Mouse (Mus musculus) embryo, embryonic 10 days (tissue): ENCODE data around the gene Gm10282.

Source experiments
- DNase-seq: peaks from one replicate; pipeline ENCODE4 v3.0.0-alpha.2; 2015; ENCODE audit warnings: low spot score

Gene Gm10282

GRCm38 (mm10) chr8:72323131-72323725, 18.2 kb upstream of the Gm10282 start:
- DNase-seq = no peak

- DNase-seq = no peak
These were observed 17.4 kb upstream of the Gm10282 start for GRCm38 (mm10) chr8:72322471-72322889.

DNA sequence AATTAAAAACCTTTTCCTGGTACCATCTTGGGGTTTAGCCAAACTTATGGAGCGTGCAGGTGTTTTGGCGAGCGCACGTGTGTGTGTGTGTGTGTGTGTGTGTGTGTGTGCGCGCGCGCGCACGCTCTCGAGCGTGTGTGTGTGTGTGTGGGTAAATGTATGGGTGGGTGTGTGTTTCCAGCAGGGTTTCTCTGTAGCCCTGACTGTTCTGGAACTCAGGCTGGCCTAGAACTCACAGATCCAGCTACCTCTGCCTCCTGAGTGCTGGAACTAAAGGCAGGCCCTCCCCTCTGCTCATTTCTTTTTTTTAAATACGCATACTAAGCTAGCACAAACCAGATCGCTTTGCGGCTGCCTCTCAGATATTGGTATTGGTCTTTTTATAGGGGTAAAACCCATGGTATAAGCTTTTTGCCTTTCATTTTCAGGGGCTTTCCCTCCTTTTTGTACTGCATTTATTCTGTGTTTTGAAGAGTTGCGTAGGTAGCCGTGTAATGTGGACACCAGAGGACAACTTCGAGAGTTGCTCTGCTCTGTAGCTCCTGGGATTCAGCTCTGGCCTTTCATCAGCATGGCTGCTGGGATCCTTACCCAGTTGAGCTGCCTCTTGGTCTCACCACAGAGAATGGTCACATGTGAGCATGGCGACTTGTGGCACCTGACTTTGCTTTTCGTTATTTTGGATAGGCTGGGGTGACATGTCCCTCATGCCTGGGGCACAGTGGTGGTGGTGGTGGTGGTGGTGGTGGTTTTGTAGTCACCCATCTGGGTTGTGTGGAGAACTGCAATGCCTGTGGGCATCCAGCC, 16.8 kb upstream of the Gm10282 start:
- DNase-seq = no peak

DNA sequence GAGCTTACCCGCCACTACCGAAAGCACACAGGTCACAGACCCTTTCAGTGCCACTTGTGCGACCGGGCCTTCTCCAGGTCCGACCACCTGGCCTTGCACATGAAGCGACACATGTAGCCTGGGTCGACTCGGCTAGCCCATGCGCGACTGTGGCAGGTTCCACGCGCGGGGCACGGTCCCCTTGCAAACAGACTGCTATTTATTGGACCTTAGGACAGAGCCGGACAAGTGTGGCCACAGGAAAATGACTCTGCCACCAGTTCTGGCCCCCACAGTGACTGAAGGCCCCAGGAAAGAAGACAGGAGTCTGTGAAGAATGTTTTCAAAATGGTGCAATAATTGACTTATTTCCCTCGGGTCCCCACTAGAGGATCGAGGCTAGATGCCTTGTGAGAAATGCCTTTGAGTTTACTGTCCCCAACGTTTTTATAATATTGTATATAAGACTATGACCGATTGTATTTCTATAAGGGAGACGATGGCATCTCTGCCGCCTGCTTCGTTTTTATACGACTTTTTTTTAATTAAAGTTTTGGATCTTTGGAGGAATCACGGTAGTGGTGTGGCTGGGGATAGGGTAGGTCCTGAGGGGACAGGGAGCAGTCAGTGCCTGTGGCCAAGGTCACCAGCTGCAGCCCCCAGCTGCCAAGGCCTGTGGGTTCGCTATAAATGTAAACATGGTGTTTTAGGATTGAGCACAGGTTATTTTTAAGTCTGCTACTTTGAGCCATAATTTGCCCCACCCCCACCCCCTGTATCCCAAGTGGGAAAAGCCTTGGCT, 15.9 kb upstream of the Gm10282 start:
- no peak for DNase-seq

GRCm38 (mm10) chr8:72319921-72320802, 15.1 kb upstream of the Gm10282 start:
- DNase-seq = peak; percentile 8

DNA sequence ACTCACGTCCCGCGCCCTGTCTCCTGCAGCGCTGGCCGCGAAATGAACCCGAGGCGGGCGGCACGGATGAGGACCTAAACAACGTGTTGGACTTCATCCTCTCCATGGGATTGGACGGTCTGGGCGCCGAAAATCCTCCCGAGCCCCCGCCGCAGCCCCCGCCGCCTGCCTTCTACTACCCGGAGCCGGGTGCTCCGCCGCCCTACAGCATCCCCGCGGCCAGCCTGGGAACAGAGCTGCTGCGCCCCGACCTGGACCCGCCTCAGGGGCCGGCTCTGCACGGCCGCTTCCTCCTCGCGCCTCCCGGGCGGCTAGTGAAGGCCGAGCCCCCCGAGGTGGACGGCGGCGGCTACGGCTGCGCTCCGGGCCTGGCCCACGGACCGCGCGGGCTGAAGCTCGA, 14.3 kb upstream of the Gm10282 start:
- DNase-seq = peak; percentile 10

DNA sequence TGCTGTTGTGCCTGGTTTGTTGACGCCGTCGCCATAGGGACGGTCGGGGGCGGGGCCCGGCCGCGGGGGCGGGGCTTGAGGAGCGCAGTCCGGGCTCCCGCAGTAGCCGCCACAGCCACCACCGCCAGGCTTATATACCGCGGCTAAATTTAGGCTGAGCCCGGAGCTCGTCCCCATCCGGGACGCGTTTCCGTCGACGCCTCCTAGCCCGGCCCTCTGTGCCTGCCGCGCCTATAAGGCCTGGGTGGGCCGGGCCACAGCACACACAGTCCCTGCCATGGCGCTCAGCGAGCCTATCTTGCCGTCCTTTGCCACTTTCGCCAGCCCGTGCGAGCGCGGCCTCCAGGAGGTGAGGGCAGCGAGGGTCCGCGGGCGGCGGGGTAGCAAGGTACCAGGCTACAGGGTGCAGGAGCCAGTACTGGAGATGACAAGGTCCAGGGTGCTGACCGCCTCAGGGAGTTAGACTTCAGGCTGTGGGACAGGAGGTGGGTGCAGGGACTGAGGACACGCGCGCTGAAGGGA, 13.8 kb upstream of the Gm10282 start, which contains the start of gene Klf2:
TSS of gene Klf2 (plus strand) at position 233 of the 522 bp plus-strand sequence.
- DNase-seq = peak; percentile 88

DNA sequence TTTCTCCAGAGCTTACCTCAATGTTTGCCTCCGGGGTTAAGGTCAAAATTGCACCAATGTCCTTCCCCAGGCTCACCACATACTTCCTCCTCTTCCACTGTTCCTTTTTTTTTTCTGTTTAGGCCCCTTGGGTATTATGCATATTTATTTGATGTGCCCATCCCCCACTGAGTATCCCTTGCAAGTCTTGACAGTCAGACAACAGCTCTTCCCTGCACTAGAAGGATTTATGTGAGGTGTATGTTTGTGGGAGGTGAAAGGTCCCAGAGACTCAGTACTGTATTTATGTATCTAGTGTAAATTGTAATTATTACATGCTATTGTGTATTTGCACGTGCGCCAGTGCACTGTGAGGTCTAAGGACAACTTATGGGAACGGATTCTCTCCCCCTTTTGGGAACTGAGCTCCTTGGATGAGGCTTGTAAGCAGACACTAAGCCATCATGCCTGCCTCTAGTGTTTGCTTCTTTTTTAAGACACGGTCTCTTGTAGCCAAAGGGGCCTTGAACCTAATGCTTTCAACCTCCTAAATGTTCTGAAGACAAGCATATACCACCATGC, 12.8 kb upstream of the Gm10282 start:
- DNase-seq = no peak

GRCm38 (mm10) chr8:72316053-72316695, 11.1 kb upstream of the Gm10282 start:
- DNase-seq = peak; percentile 9

DNA sequence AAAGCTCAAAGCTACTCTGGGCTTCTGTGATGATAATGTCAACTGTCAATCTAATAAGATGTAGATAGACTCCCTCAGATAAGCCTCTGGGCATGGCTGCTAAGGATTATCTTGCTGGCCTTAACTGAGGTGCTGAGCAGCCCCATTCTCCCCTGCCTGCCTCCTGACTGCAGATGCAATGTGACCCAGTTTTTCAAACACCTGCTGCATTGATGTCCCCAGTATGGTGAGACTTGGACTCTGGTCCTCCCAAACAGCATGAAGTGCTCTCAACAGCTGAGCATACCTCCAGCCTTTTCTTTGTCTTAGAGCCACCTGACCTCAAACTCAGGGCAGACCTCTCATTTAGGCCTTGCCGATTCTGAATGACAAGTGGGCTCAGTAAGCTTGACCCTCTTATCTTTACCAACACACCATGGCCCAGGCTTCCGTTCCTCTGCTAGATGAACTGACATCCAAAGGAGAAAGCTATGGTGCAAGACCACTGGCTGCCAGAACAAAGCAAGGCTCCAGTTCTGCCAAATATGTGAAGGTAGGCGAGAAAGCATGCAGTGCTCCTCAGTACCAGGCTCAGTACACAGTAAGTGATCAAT, 8.0 kb upstream of the Gm10282 start:
- no peak for DNase-seq

- DNase-seq = no peak
These were observed 5.9 kb upstream of the Gm10282 start for GRCm38 (mm10) chr8:72310849-72311506.

GRCm38 (mm10) chr8:72308276-72308675, 3.2 kb upstream of the Gm10282 start:
- no peak for DNase-seq

DNA sequence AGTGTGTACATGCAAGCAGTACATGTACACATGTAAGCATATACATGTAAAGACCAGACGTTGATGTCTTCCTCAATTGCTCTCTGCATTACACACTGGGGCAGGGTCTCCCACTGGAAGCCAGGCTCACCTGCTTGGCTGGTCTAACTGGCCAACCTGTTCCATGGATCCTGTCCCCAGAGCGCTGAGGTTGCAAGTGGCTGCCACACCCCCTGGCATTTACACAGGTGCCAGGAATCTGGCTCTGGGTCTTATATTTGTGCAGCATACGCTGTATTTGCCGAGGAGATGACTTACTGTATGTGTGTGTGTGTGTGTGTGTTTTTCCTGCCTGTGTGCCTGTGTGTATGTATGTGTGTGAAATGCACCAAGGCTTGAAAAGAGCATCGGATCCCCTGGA, 1.9 kb upstream of the Gm10282 start:
- no peak for DNase-seq

- no peak for DNase-seq
These were observed 1.4 kb downstream of the Gm10282 start for GRCm38 (mm10) chr8:72303633-72304032.

GRCm38 (mm10) chr8:72302986-72303612, 2.0 kb downstream of the Gm10282 start:
- DNase-seq = no peak

GRCm38 (mm10) chr8:72301497-72301896, 3.6 kb downstream of the Gm10282 start:
- no peak for DNase-seq

- DNase-seq = no peak
These were observed 4.2 kb downstream of the Gm10282 start for GRCm38 (mm10) chr8:72300654-72301400.

GRCm38 (mm10) chr8:72298928-72299327, 6.1 kb downstream of the Gm10282 start:
- no peak for DNase-seq
